Mouse (Mus musculus) limb, embryonic 12.5 days (tissue): Measurements from ENCODE around the gene Emp1. TPM values are rescaled to one million over a fixed set of nuclear protein-coding genes. Genes with fewer than 3 reads are reported as not detected.

Source experiments
- ATAC-seq: fragments of 200-750 bp; cut with Nextera tagmentation; 2 replicates; pipeline ENCODE4 v1.8.0; 2017; ENCODE audit warnings: low read depth, moderate TSS enrichment; ENCODE audit not compliant: insufficient number of reproducible peaks, insufficient read depth, low FRiP score, low TSS enrichment
- H3K27ac ChIP-seq: fragments of 300-500 bp; sonication (generic); 2 replicates; pipeline ENCODE4 v1.5.1; 2016; ENCODE audit warnings: mild to moderate bottlenecking, moderate library complexity
- H3K27me3 ChIP-seq: fragments of 300-500 bp; sonication (generic); 2 replicates; pipeline ENCODE4 v1.6.1; 2016; ENCODE audit warnings: mild to moderate bottlenecking, moderate library complexity
- H3K36me3 ChIP-seq: fragments of 300-500 bp; sonication (generic); 2 replicates; pipeline ENCODE4 v1.6.1; 2016; ENCODE audit warnings: mild to moderate bottlenecking, moderate library complexity
- H3K4me1 ChIP-seq: fragments of 300-500 bp; sonication (generic); replicated peaks from 2 replicates; pipeline ENCODE4 v1.6.1; 2016
- H3K4me2 ChIP-seq: fragments of 300-500 bp; sonication (generic); 2 replicates; pipeline ENCODE4 v1.6.1; 2016; ENCODE audit warnings: mild to moderate bottlenecking, moderate library complexity
- H3K4me3 ChIP-seq: fragments of 300-500 bp; sonication (generic); replicated peaks from 2 replicates; pipeline ENCODE4 v1.5.1; 2016; ENCODE audit warnings: mild to moderate bottlenecking
- H3K9ac ChIP-seq: fragments of 300-500 bp; sonication (generic); replicated peaks from 2 replicates; pipeline ENCODE4 v1.6.1; 2016; ENCODE audit warnings: mild to moderate bottlenecking, moderate library complexity
- H3K9me3 ChIP-seq: fragments of 300-500 bp; sonication (generic); 2 replicates; pipeline ENCODE4 v1.6.1; 2016; ENCODE audit warnings: mild to moderate bottlenecking, moderate library complexity
- WGBS: fragments of 180-500 bp; shearing (Covaris S2); methylation state at CpG from one replicate; pipeline ENCODE4 v1.1.7; 2016; 5-methylcytosine and 5-hydroxymethylcytosine counted together
- polyA plus RNA-seq: library from polyadenylated mRNA; unstranded; fragments of >200 nt; fragmentation: Nextera tagmentation; extraction: Ambion mirVana; gene quantifications from 2 replicates; pipeline ENCODE4 v1.2.1, GENCODE M21; 2016

Emp1 gene
- polyA plus RNA-seq, 1 experiment from 2014 or later = 38.0 TPM

GRCm38 (mm10) chr6:135411712-135412319 is 49.5 kb downstream of the Emp1 start:
- Histone ChIP-seq H3K4me2 (no peak overlapping the region), H3K4me1 (no peaks in the 10 kb centered on the region), H3K9ac (no peak overlapping the region), H3K27me3 (no peaks in the 10 kb centered on the region), H3K36me3 (no peaks in the 10 kb centered on the region), H3K27ac (no peak overlapping the region), H3K4me3 (no peak overlapping the region), H3K9me3 (0 out of 2 replicates have a peak, but pooled peaks cover 2% of the 10 kb centered on the region)
- no peak for ATAC-seq
- WGBS = 92% methylated on average over 10 of the region's 10 CpGs

- Histone ChIP-seq H3K36me3 (no peaks in the 10 kb centered on the region), H3K4me2 (no peak overlapping the region), H3K27ac (no peak overlapping the region), H3K27me3 (no peaks in the 10 kb centered on the region), H3K9ac (no peak overlapping the region), H3K9me3 (0 out of 2 replicates have a peak, but pooled peaks cover 2% of the 10 kb centered on the region), H3K4me3 (no peak overlapping the region), H3K4me1 (no peaks in the 10 kb centered on the region)
- ATAC-seq = no peak
- 70% methylated on average over 6 of the region's 6 CpGs for WGBS
These were observed 50.3 kb downstream of the Emp1 start for GRCm38 (mm10) chr6:135412649-135413048.

- 35% methylated on average over 5 of the region's 5 CpGs for WGBS
- no peak overlapping the region for H3K27ac ChIP-seq
- ATAC-seq = no peak
These were observed 55.1 kb downstream of the Emp1 start for GRCm38 (mm10) chr6:135417459-135417858.

GRCm38 (mm10) chr6:135418223-135418824 is 56.0 kb downstream of the Emp1 start:
- no peak overlapping the region for H3K9ac ChIP-seq
- H3K27ac ChIP-seq = no peak overlapping the region
- ATAC-seq = no peak
- no peak overlapping the region for H3K4me3 ChIP-seq
- 86% methylated on average over 8 of the region's 8 CpGs for WGBS
- no peaks in the 10 kb centered on the region for H3K4me1 ChIP-seq
- no peak overlapping the region for H3K4me2 ChIP-seq
- H3K27me3 ChIP-seq = no peaks in the 10 kb centered on the region
- no peaks in the 10 kb centered on the region for H3K9me3 ChIP-seq
- no peaks in the 10 kb centered on the region for H3K36me3 ChIP-seq

More at GRCm38 (mm10) chr6:135417459-135417858, 55.1 kb downstream of the Emp1 start:
- Histone ChIP-seq H3K9ac (no peak overlapping the region), H3K4me2 (no peak overlapping the region), H3K4me3 (no peak overlapping the region), H3K36me3 (no peaks in the 10 kb centered on the region), H3K27me3 (no peaks in the 10 kb centered on the region), H3K9me3 (no peaks in the 10 kb centered on the region), H3K4me1 (no peaks in the 10 kb centered on the region)

- no peaks in the 10 kb centered on the region for H3K27me3 ChIP-seq
- 79% methylated on average over 2 of the region's 2 CpGs for WGBS
- no peaks in the 10 kb centered on the region for H3K36me3 ChIP-seq
- H3K4me3 ChIP-seq = no peak overlapping the region
- no peak overlapping the region for H3K4me2 ChIP-seq
- ATAC-seq = no peak
- no peak overlapping the region for H3K27ac ChIP-seq
- no peak overlapping the region for H3K9ac ChIP-seq
- no peaks in the 10 kb centered on the region for H3K9me3 ChIP-seq
- peaks cover 8% of the 10 kb centered on the region for H3K4me1 ChIP-seq
These were observed 65.9 kb downstream of the Emp1 start for GRCm38 (mm10) chr6:135428246-135428645.

- H3K9ac ChIP-seq = no peak overlapping the region
- no peak overlapping the region for H3K27ac ChIP-seq
- H3K36me3 ChIP-seq = no peaks in the 10 kb centered on the region
- H3K4me1 ChIP-seq = peaks cover 8% of the 10 kb centered on the region
- no peaks in the 10 kb centered on the region for H3K9me3 ChIP-seq
- no peak overlapping the region for H3K4me2 ChIP-seq
- 34% methylated on average over 8 of the region's 8 CpGs for WGBS
- ATAC-seq = no peak
- no peak overlapping the region for H3K4me3 ChIP-seq
- no peaks in the 10 kb centered on the region for H3K27me3 ChIP-seq
These were observed 67.0 kb downstream of the Emp1 start for GRCm38 (mm10) chr6:135429268-135429909.

GRCm38 (mm10) chr6:135430441-135430970 is 68.2 kb downstream of the Emp1 start:
- Histone ChIP-seq H3K27me3 (no peaks in the 10 kb centered on the region), H3K9ac (no peak overlapping the region), H3K4me1 (peaks cover 8% of the 10 kb centered on the region), H3K27ac (no peak overlapping the region), H3K36me3 (no peaks in the 10 kb centered on the region), H3K4me2 (no peak overlapping the region), H3K4me3 (no peak overlapping the region), H3K9me3 (no peaks in the 10 kb centered on the region)
- WGBS = 79% methylated on average over 8 of the region's 8 CpGs
- no peak for ATAC-seq

Other genes starting within 250 kb of the Emp1 start
- gene Gprc5d, start 244.3 kb upstream of the Emp1 start, polyA plus RNA-seq = not detected in 2 replicates
- 26.9 and 27.6 TPM in 2 replicates for gene Fam234b, start 164.6 kb upstream of the Emp1 start, polyA plus RNA-seq
- 5.1 and 8.4 TPM in 2 replicates for gene Hebp1, start 164.5 kb upstream of the Emp1 start, polyA plus RNA-seq
- gene Gsg1, start 108.2 kb upstream of the Emp1 start, polyA plus RNA-seq = 0.74 and 0.78 TPM in 2 replicates
- gene Pbp2, start 52.1 kb upstream of the Emp1 start, polyA plus RNA-seq = 0.17 TPM in 1 of 2 replicates, not detected in the other